Mouse (Mus musculus) C2C12 (cell line): ENCODE measurements around the gene Ptpn22. TPM values are rescaled to one million over a fixed set of nuclear protein-coding genes. Genes with fewer than 3 reads are reported as not detected.
"Not testable (repeated sequence)": the region's sequence is repeated elsewhere in the genome, so short reads cannot be mapped to it uniquely, and the experiment has no call there.

ENCODE experiments used
- H3K27me3 ChIP-seq: one replicate; pipeline ENCODE4 v1.6.1; 2011; ENCODE audit not compliant: control insufficient read depth, insufficient read depth, insufficient read length
- H3K36me3 ChIP-seq: one replicate; pipeline ENCODE4 v1.6.1; 2011; ENCODE audit not compliant: control insufficient read depth, insufficient read depth
- H3K4me3 ChIP-seq: one replicate; pipeline ENCODE4 v1.5.1; 2011; ENCODE audit warnings: mild to moderate bottlenecking, control low read depth; ENCODE audit not compliant: poor library complexity, insufficient read depth, severe bottlenecking
- H3K79me2 ChIP-seq: one replicate; pipeline ENCODE4 v1.6.1; 2011; ENCODE audit not compliant: control insufficient read depth, insufficient read depth
- H3K79me3 ChIP-seq: one replicate; pipeline ENCODE4 v1.6.1; 2011; ENCODE audit warnings: low read depth, control low read depth
- H3ac ChIP-seq: one replicate; pipeline ENCODE3; 2011; ENCODE audit warnings: low read depth; ENCODE audit not compliant: control insufficient read depth, insufficient read length
- CEBPB ChIP-seq: IDR thresholded peaks from one replicate; pipeline ENCODE4 v1.6.1; 2011; ENCODE audit warnings: low read depth, mild to moderate bottlenecking, control low read depth, moderate library complexity
- CTCF ChIP-seq: IDR thresholded peaks from one replicate; pipeline ENCODE4 v1.5.1; 2011; ENCODE audit not compliant: control insufficient read depth, insufficient read depth, insufficient read length
- FOSL1 ChIP-seq: IDR thresholded peaks from one replicate; pipeline ENCODE4 v1.8.0; 2011; ENCODE audit warnings: mild to moderate bottlenecking, low read length; ENCODE audit not compliant: poor library complexity, insufficient read depth, severe bottlenecking
- MAX ChIP-seq: IDR thresholded peaks from one replicate; pipeline ENCODE4 v1.6.1; 2011; ENCODE audit warnings: mild to moderate bottlenecking, control low read depth
- MYOD1 ChIP-seq: IDR thresholded peaks from one replicate; pipeline ENCODE4 v1.6.1; 2011; ENCODE audit warnings: low read depth; ENCODE audit not compliant: control insufficient read depth, insufficient read length
- MYOG ChIP-seq: IDR thresholded peaks from one replicate; pipeline ENCODE4 v1.6.1; 2011; ENCODE audit not compliant: control insufficient read depth, insufficient read length; ENCODE audit errors: extremely low read depth
- USF1 ChIP-seq: IDR thresholded peaks from one replicate; pipeline ENCODE4 v1.6.1; 2011; ENCODE audit warnings: low read depth, mild to moderate bottlenecking, control low read depth, moderate library complexity
- polyA plus RNA-seq: library from polyadenylated mRNA; unstranded; fragments of >200 nt; fragmentation: generic; extraction: Trizol; gene quantifications from one replicate; pipeline ENCODE4 v1.2.1, GENCODE M21; 2012; ENCODE audit warnings: missing spikeins

Ptpn22 gene
- polyA plus RNA-seq, 1 experiment, result 1.8 TPM

DNA sequence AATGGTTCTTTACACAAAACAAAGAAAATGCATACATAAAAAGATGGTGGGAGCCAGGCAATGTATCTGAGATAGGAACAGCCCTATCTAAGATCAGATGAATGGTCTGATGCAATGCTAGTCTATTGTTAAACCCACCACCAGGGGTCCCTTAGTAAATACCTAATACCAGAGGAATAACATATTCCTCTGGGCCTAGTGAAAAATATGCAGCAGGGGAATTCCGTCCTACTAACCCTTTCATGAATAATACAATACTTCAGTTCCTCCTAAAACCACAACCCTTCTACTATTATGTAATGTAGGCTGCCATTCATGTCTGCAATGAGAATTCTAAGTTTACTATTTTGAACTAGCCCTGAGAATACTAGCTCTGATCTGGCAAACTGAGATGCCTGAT, 28.9 kb upstream of the Ptpn22 start:
- H3K79me2 ChIP-seq, H3K36me3 ChIP-seq, H3ac ChIP-seq, H3K4me3 ChIP-seq, H3K79me3 ChIP-seq, H3K27me3 ChIP-seq: not testable (repeated sequence)
- TF ChIP-seq CEBPB, result peak; percentile 48

DNA sequence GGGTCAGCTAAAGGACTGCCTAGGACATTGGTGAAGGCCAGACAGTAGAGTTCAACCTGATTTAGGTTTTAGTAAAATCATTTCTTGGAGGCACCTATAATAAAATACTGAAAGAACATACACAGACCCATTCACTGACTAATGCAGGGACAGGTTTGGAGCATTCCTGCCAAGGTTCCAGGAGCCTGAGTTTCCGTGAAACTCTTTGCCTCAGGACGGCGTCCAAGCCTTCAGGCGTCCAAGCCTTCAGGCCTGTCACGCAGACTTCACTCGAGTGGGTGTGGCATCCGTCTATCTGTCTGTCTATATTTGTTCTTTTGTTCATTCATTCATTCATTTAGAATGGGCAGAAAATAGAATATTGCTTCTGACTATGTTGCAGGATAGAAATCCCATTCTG, 28.4 kb upstream of the Ptpn22 start:
- no peaks in the 10 kb centered on the region for H3K36me3 ChIP-seq
- TF ChIP-seq FOSL1 (no peak), CTCF (no peak), MYOD1 (no peak), USF1 (no peak), MYOG (no peak), CEBPB (no peak), MAX (no peak)
- no peak overlapping the region for H3ac ChIP-seq
- H3K79me3 ChIP-seq, result no peaks in the 10 kb centered on the region
- no peak overlapping the region for H3K4me3 ChIP-seq
- no peaks in the 10 kb centered on the region for H3K27me3 ChIP-seq
- no peaks in the 10 kb centered on the region for H3K79me2 ChIP-seq

DNA sequence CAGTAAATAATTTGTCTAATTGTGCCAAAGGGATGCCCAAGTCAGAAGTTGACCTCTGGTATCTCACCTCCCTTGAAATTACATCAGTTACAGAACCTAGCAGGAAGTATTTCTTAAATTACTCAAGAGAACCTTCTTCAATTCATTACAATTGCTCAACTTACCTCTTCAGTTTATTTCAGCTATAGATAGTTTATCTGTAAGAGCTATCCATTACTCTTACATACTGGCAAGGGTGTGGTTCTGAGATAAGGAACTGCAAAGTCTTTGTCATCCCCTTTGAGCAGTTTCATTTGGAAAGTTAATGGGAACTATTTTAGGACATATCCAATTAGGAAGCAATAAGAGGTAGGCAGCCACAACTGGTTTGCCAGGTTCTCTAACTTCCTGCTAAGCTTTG, 27.2 kb upstream of the Ptpn22 start, which contains the start of gene Bcl2l15:
Gene Bcl2l15 (plus strand): TSS at position 176 of the 400 bp plus-strand sequence.
- H3K79me3 ChIP-seq, result no peaks in the 10 kb centered on the region
- H3K27me3 ChIP-seq, result no peaks in the 10 kb centered on the region
- TF ChIP-seq MYOD1, result no peak
- no peak for TF ChIP-seq MAX
- no peak for TF ChIP-seq CTCF
- TF ChIP-seq CEBPB, result no peak
- TF ChIP-seq MYOG, result no peak
- TF ChIP-seq USF1, result no peak
- TF ChIP-seq FOSL1, result no peak
- H3K36me3 ChIP-seq, result no peaks in the 10 kb centered on the region
- no peak within 1 kb of the TSS for H3K4me3 ChIP-seq
- H3ac ChIP-seq, result no peak within 1 kb of the TSS
- H3K79me2 ChIP-seq, result no peaks in the 10 kb centered on the region

DNA sequence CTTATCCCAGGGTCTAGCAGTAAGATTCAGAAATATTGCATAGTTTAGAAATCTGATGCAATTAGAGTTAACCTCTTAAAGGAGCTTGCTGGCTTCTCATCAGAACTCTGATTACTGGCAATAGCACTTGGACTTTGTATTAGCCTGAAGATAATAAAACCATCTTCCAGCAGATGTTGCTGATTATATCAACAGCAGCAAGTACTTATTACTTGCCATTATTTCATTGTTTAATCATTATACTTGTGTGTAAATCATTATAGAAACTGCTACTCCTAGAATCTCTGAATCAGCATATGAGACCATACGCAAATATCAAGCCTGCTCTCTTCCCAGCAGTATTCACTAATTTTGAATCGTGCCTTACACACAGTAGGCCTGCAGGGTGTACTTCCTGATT, 25.6 kb upstream of the Ptpn22 start:
- no peaks in the 10 kb centered on the region for H3K79me2 ChIP-seq
- TF ChIP-seq MAX, result no peak
- no peak for TF ChIP-seq MYOD1
- TF ChIP-seq USF1, result no peak
- TF ChIP-seq MYOG, result no peak
- no peaks in the 10 kb centered on the region for H3K79me3 ChIP-seq
- no peaks in the 10 kb centered on the region for H3K36me3 ChIP-seq
- H3ac ChIP-seq, result no peak overlapping the region
- no peak overlapping the region for H3K4me3 ChIP-seq
- no peaks in the 10 kb centered on the region for H3K27me3 ChIP-seq

DNA sequence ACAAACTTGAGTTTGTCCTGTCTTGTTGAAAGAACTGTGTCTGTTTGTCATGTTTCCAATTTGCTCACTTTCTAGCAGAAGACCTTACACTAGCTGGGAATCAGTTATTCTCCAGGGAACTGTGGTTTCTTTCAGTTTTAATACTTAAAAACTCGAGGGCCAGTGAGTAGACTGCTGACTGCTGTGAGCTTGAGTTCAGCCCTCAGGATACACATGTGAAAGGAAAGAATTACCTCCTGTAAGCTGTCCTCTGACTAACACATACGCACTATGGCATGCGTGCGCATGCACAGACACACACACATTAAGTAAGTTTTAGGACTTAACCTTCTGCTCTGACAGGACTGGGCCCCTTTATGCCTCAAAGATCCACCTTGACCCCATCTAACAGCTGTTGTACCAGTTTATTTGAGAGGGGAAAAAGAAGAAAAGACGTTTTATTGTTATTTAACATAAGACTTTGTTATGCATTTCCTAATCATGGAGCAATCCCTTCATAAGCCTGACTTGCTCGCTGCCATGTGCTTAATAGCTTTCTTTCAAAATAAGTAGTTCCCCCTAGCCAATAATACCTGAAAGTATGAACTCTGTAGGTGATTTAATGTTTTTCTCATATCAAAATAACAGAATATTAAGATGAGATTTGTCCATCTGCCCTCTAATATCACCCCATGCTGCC, 24.2 kb upstream of the Ptpn22 start:
- Histone ChIP-seq H3ac (no peak overlapping the region), H3K79me2 (no peaks in the 10 kb centered on the region), H3K27me3 (no peaks in the 10 kb centered on the region), H3K4me3 (no peak overlapping the region), H3K36me3 (no peaks in the 10 kb centered on the region), H3K79me3 (no peaks in the 10 kb centered on the region)
- TF ChIP-seq CEBPB, result no peak
- TF ChIP-seq CTCF, result no peak
- TF ChIP-seq MYOD1, result no peak
- TF ChIP-seq MYOG, result no peak
- TF ChIP-seq MAX, result no peak
- no peak for TF ChIP-seq FOSL1
- no peak for TF ChIP-seq USF1

DNA sequence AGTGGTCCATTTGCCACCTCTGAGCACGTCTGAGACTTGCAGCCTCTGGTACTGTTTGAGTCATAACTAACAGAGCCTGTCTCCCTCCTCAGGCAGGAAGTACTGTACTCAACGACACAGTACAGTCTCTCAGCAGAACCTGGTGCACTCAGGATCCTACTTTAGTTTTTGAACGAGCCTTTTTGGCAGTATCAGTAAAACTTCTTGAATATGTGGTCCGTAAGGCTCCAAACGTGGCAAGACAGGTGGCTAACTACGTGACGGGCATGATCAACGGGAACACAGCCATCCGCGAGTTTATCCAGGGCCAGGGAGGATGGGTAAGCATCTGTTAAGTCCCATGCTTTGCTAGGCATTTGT, 23.7 kb upstream of the Ptpn22 start:
- no peak overlapping the region for H3ac ChIP-seq
- TF ChIP-seq FOSL1, result no peak
- TF ChIP-seq MYOD1, result no peak
- TF ChIP-seq USF1, result no peak
- no peak for TF ChIP-seq CTCF
- no peak for TF ChIP-seq MAX
- no peak for TF ChIP-seq MYOG
- TF ChIP-seq CEBPB, result no peak
- no peaks in the 10 kb centered on the region for H3K79me2 ChIP-seq
- no peaks in the 10 kb centered on the region for H3K79me3 ChIP-seq
- no peaks in the 10 kb centered on the region for H3K27me3 ChIP-seq
- H3K4me3 ChIP-seq, result no peak overlapping the region
- H3K36me3 ChIP-seq, result no peaks in the 10 kb centered on the region
